Mouse (Mus musculus): Measurements from ENCODE around the gene Klk5.

DNA sequence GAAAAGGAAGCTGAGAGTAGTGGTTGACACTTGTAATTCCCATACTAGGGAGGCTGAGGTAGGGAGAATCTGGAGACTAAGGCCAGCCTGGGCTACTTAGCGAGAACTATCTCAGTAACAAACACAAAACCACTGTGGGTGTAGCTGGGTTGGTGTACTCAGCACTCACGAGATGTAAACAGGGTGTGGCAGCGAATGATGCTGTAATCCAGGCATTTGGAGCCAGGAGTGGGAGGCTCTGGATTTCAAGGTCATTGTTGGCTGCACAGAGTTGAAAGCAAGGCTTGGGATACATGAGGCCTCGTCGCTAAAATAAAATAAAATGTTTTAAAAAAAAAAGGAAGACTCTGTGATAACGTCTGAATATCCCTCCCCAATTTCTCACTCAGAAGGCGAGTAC, 14.5 kb downstream of the Klk5 start:
- TF ChIP-seq E2F4 (IDR thresholded peaks at IDR 0.05; ENCODE audit: insufficient read depth) (no peak), POLR2AphosphoS2 (IDR thresholded peaks at IDR 0.05; ENCODE audit: insufficient read length, low read depth) (no peak), POLR2A (IDR thresholded peaks at IDR 0.05; ENCODE audit: insufficient read length, low read depth) (no peak), MYOD1 (IDR thresholded peaks at IDR 0.05; ENCODE audit: control insufficient read depth in 1 of 3, insufficient read length in 2 of 3, low read depth in 2 of 3) (no peak), TCF12 (IDR thresholded peaks at IDR 0.05; ENCODE audit: insufficient read depth, poor library complexity, severe bottlenecking) (no peak)

Measured in myocyte (in vitro differentiated cells).